Mouse (Mus musculus): ENCODE results near the gene Gas7.

The Gas7 gene

GRCm38 (mm10) chr11:67655236-67655959 is 200.2 kb downstream of the Gas7 start:
- 29% methylated on average over 17 of the region's 17 CpGs for WGBS

DNA sequence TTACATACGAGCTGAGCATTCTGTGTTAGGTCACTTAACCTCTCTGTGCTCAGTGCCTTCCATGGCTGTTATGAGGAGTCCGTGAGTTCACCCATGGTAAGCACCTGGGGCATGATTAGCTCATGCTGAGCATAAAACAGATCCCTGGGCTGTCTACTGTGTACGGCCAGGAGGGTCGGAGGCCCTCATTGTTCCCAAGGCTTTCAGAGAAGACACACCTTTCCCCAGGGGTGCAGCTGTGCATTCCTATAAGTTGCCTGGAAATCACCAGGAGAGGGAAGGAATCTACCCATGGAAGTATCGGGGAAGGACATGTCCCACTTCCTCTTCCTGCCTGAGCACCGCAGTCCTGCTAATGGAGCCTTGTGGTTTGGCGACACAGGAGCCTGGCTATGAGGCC is 201.1 kb downstream of the Gas7 start:
- WGBS = 81% methylated on average over 7 of the region's 7 CpGs

DNA sequence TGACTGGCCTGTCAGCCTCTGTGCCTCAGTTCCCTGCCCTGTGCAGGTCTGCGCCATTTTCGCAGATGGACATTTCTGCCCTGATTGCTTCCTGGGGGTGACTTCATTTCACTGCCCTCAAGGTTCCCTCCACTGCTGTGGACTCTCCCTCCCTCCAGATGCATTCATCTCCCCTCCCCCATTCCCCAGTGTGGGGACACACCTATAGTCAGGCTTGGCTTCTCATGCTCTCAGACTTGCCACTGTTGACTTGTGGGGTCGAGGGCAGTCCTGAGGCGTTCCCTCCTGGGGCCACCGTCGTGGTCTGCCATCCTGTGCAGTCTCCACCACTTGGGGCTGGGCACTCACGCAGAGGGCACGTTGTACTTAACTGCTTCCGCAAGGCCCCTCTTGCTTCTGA is 201.6 kb downstream of the Gas7 start:
- whole genome bisulfite sequencing = 82% methylated on average over 9 of the region's 9 CpGs

DNA sequence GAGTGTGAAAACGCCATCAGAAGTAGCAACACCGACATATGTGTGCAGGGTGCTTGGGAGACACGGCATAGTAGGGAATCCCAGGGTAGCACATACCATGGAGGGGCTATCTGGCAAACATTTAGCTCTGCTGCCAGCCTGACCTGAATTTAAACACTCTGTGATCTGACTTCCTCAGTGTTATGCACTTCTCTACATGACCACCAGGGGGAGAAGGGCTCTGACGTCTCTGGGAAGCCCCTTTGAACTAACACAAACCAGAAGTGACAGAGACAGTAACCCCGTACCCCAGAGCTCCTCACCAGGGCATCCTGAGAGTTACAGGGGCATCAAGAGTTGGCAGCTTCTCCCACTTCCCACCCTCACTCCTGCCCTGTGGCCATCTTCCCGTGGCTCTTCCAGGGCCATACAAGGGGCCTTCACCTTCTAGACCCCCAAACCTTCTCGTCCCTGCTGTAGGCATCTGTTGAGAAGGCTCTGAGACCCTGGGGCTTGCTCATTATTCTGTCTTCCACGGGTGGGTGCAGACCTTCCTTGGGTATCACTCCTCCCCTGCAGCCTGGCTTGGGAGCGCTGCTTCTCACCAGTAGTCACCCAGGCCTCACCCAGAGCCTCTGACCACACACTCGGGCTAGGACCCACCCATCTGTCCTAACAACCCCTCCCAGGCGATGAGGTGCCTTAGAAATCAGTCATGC is 202.6 kb downstream of the Gas7 start:
- 41% methylated on average over 11 of the region's 11 CpGs for WGBS

DNA sequence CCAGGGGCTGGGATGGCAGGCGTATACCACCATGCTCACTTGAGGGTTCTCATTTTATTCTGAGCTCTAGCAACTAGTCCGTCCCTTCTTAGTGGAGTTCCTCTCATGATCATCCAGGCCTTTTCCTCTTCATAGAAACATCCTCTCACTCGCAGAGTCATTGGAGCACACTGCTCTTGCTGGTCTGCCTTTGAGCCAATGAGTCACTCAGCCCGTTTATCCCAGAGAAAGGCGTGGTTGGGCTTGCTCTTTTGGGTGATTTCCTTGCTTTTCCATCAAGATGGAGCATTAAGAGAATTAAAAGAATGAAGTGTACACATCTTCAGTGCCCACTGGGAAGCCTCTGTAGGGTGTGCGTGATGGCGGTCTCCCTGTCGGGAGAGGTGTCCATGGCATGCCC is 206.2 kb downstream of the Gas7 start:
- WGBS = 65% methylated on average over 8 of the region's 8 CpGs

DNA sequence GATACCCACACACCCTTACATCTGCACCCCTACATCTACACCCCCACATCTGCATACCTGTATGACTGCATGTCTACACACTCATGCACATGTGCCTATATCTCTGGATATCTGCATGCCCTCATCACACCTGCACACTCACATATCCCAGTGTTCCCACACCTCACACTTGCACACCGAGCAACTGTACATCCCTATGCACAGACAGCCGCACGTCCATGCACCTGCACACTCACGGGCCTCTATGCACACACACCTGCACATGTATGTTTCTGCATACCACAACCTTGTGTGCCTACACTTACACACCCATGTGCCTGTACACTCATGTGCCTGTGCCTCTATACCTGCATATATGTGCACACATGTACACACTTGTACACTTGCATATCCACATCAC is 208.2 kb downstream of the Gas7 start:
- 85% methylated on average over 4 of the region's 4 CpGs for WGBS

- WGBS = 53% methylated on average over 3 of the region's 3 CpGs
Observed at GRCm38 (mm10) chr11:67664261-67664660, 209.0 kb downstream of the Gas7 start.

- 52% methylated on average over 6 of the region's 6 CpGs for WGBS
Observed at GRCm38 (mm10) chr11:67664918-67665317, 209.7 kb downstream of the Gas7 start.

GRCm38 (mm10) chr11:67666129-67666528 is 210.9 kb downstream of the Gas7 start:
- 59% methylated on average over 5 of the region's 5 CpGs for WGBS

- WGBS = 39% methylated on average over 13 of the region's 13 CpGs
Observed at GRCm38 (mm10) chr11:67667531-67668332, 212.5 kb downstream of the Gas7 start.

DNA sequence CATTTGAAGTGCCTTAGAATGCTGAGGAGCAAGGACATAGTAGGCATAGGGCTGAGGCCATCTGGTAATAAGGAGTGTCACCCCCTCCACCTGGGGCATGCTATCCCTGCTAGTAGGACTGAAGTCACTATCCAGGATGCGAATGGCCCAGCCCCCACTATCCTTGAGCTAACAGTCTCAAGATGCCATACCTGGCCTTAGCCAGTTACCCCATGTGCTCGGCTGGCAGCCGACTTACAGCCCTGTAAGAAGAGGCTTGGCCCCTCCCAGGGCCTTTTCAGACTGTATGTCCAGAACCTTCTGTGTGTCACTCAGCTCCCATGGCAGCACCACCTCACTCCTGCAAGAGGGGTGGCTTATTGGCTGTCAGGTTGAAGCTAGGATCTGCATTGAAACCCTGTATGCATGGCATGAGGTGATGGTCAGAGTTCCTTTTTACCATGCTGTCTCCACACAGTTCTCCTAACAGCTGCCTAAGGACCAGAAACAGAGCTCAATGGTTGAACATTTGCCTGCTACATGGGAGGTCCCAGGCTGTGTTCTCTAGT is 213.3 kb downstream of the Gas7 start:
- WGBS = 79% methylated on average over 3 of the region's 3 CpGs

DNA sequence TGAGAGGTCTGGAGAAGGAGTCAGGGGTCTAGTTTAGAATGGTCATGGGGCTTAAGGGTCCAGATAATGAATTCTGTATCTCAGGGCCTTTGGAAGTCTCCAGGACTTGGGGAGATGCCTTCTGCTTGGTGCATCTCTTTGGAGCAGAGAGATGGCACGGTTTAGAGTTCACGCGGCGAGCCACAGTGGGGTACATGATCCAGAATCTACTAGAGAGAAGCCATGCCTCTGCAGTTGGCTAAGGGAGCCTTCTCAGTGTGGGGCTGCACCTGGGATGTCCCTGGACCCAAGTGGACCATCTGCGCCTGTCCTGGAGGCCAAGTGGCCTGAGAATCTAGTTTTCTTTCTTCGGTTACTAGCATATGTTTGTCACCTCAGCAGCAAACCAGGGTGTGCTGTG is 214.8 kb downstream of the Gas7 start:
- 90% methylated on average over 6 of the region's 6 CpGs for WGBS

- WGBS = 54% methylated on average over 5 of the region's 5 CpGs
Observed at GRCm38 (mm10) chr11:67672140-67672539, 216.9 kb downstream of the Gas7 start.

- WGBS = 49% methylated on average over 12 of the region's 12 CpGs
Observed at GRCm38 (mm10) chr11:67675562-67676540, 220.6 kb downstream of the Gas7 start.

DNA sequence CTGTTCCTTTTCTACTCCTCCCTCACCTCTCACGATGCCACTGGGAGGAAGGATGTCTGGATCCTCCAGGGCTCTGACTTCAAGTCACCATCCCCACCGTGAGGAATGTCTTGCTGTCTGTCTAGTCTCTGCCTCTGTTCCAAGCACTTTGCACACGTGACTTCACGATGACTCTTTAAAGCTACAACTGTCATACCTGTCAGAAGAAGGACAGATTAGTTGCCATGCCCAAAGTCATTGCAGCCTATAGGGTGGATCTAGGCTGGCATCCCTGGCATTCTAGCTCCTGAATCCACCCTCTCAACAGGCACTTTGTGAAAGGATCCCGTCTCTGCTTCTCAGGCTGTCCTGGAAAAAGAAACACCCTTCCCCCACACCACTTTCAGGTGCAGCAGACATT is 224.1 kb downstream of the Gas7 start:
- 36% methylated on average over 5 of the region's 5 CpGs for WGBS

- WGBS = 56% methylated on average over 2 of the region's 2 CpGs
Observed at GRCm38 (mm10) chr11:67679930-67680329, 224.7 kb downstream of the Gas7 start.

- WGBS = 76% methylated on average over 3 of the region's 3 CpGs
Observed at GRCm38 (mm10) chr11:67681871-67682270, 226.6 kb downstream of the Gas7 start.

GRCm38 (mm10) chr11:67686109-67686508 is 230.9 kb downstream of the Gas7 start:
- 44% methylated on average over 2 of the region's 2 CpGs for WGBS

DNA sequence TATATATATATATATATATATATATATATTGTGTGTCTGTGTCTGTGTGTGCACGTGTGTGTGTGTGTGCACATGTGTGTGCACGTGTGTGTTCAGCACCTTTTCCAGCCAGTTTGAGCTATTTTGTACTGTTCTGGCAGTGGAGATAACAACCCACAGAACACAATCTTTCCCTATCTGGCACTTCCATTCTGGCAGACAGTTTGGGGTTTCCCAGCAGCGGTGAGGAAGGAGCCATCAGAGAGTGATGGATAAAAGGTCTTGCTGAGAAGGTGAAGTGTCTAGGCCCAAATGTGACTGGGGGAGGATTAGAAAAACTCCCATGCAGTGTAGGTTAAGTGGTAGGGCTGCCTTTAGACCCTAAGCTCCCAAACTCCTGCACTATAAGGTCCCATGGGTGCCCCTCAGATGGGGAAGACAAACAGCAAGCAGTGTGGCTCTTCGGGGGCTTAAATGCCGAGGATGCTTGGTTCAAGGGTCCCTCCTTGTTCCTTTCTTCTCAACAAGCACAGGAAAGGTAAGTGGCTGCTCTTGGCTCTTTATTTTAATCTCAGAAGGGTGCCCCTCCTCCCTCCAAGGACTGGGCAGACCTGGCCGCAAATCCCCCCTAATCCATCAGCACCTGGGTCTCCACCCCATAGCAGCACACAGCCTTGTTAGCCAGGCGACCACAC is 239.6 kb downstream of the Gas7 start, which contains the start of gene Rcvrn:
Gene Rcvrn, plus strand, starts transcription at position 624 of the 674 bp plus-strand sequence.
- 56% methylated on average over 7 of the region's 7 CpGs for WGBS

- WGBS = 58% methylated on average over 4 of the region's 4 CpGs
Observed at GRCm38 (mm10) chr11:67712976-67713375, 257.7 kb downstream of the Gas7 start.

Measured in cerebral cortex, adult 2 months (tissue).